Mouse (Mus musculus): ENCODE results near the gene Vmn1r139. TPM values are rescaled to one million over a fixed set of nuclear protein-coding genes. Genes with fewer than 3 reads are reported as not detected.

The Vmn1r139 gene
- not detected for polyA plus RNA-seq (2017; shearing (Covaris generic))

GRCm38 (mm10) chr7:22068757-22069156, at the start of gene Vmn1r139:
Gene Vmn1r139 (plus strand): TSS chr7:22069057.

GRCm38 (mm10) chr7:22028797-22029196, 40.1 kb upstream of the Vmn1r139 start, which contains the start of gene Vmn1r138:
Gene Vmn1r138 (minus strand): TSS chr7:22028897.

DNA sequence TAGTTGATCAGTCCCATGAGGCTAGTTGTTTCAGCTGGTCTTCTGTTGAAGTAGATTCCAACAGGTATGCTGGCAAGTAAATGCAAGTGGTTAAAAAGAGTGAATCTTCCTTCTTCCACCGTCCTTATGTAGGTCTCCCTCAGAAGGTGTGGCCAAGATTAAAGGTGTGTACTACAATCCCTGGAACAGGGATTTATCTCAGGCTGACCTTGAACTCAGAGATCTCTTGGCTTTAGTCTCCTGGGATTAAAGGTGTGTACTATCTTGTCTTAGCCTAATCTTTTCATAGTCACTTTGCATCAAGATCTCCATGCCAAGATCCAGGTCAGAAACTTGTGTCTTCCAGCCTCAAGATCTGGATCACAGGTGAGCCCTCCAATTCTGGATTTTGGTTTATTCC, 12.7 kb upstream of the Vmn1r139 start, which contains the start of gene Gm6176:
Gm6176 (minus strand) TSS at position 101 of the 400 bp plus-strand sequence.

DNA sequence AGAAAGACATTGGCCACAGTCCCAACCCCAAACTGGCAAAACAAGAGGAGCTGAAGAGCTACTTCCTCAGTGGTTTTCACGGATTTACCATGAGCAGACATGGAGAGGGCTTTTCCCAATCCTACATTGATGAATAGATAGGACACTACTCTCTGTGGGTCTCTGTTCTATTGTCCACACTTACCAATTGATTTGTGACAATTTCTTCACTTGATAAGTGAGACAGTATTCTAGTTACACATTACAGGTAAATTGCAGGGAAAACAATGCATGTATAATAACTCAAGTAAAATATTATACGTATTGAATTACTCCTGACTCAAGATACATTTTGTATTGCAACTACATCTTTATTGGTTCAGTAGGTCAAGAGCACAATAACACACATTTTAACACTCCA, 49.3 kb downstream of the Vmn1r139 start, which contains the start of gene Gm16451:
Gm16451 (minus strand) TSS at position 101 of the 400 bp plus-strand sequence.

DNA sequence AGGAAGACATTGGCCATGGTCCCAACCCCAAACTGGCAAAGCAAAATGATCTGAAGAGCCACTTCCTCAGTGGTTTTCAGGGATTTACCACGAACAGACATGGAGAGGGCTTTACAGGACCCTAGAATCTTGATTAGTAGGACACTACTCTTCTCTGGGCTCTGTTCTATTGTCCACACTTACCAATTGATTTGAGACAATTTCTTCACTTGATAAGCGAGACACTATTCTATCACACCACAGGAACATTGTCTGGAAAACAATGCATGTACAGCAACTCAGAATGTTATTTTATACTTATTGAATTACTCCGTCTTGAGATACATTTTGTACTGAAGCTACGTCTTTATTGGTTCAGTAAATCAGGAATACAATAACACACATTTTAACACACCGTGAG, 65.8 kb downstream of the Vmn1r139 start, which contains the start of gene Gm10666:
Gm10666 (minus strand) TSS at position 101 of the 400 bp plus-strand sequence.

Other genes with a start within 250 kb of the Vmn1r139 start
- not detected for gene Vmn1r135, start 236.7 kb upstream of the Vmn1r139 start, polyA plus RNA-seq (2017; shearing (Covaris generic))
- not detected for gene Gm5725, start 224.8 kb upstream of the Vmn1r139 start, polyA plus RNA-seq (2017; shearing (Covaris generic))
- gene Gm5891, start 147.8 kb upstream of the Vmn1r139 start, polyA plus RNA-seq (2017; shearing (Covaris generic)): not detected
- gene Vmn1r137, start 74.5 kb upstream of the Vmn1r139 start, polyA plus RNA-seq (2017; shearing (Covaris generic)): not detected
- not detected for gene Vmn1r138, start 40.2 kb upstream of the Vmn1r139 start, polyA plus RNA-seq (2017; shearing (Covaris generic))
- gene Gm6176, start 12.8 kb upstream of the Vmn1r139 start, polyA plus RNA-seq (2017; shearing (Covaris generic)): not detected
- not detected for gene Gm16451, start 49.2 kb downstream of the Vmn1r139 start, polyA plus RNA-seq (2017; shearing (Covaris generic))
- gene Gm10666, start 65.7 kb downstream of the Vmn1r139 start, polyA plus RNA-seq (2017; shearing (Covaris generic)): not detected
- not detected for gene Vmn1r142, start 95.0 kb downstream of the Vmn1r139 start, polyA plus RNA-seq (2017; shearing (Covaris generic))
- not detected for gene Vmn1r143, start 120.3 kb downstream of the Vmn1r139 start, polyA plus RNA-seq (2017; shearing (Covaris generic))
- not detected for gene Gm8653, start 132.2 kb downstream of the Vmn1r139 start, polyA plus RNA-seq (2017; shearing (Covaris generic))
- not detected for gene Gm8453, start 160.4 kb downstream of the Vmn1r139 start, polyA plus RNA-seq (2017; shearing (Covaris generic))

All from CD4-positive, CD25-positive, alpha-beta regulatory T cell, adult 9 weeks (primary cell).